Mouse (Mus musculus): ENCODE data around the gene Nfasc. TPM values are rescaled to one million over a fixed set of nuclear protein-coding genes. Genes with fewer than 3 reads are reported as not detected.

Nfasc gene
- total RNA-seq (2021): under 1 TPM; 0.43 to 0.46 TPM
- long read RNA-seq, experiment 1: 0 reads
- long read RNA-seq, experiment 2: 0 reads

DNA sequence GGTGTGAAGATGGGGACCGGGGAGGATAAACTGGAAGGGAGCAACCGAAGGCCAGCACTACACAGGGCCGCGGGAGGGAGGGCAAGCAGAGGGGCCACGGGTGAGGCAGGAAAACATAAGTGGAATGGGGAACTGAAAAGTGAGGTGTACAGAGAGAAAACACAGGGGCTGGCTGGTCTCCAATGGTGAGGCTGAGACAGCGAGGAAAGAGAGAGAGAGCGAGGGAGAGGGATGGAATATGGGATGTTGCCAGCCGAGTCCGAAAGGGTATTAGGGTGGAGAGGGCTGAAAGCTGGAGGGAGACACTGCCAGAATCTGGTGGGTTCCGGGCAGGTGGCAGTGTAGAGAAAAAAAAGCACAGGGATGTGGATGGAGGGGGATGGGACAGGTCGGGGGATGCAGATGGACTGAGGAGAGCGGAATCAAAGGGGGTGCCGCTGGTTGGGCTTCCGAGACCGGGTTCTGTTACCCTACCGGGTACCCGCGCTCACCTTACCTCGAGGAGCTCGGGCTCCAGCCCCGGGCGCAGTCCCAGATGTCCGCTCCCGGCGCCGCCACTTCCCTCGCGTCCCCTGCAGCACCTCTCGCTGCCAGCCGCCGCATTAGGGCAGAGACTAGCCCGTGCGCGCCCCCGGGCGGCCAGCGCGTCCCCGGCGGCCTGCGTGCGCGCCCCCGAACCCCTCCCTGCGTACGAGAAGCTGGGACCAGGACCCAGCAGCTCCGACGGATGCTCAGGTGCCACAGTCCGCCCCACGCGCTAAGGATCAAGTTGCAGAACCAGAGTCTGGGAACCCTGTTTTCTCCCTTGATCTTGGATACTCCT, at the start of gene Nfasc:
Gene Nfasc (minus strand): TSS at position 623 of the 823 bp plus-strand sequence.
- peak; percentile 49 for DNase-seq

DNA sequence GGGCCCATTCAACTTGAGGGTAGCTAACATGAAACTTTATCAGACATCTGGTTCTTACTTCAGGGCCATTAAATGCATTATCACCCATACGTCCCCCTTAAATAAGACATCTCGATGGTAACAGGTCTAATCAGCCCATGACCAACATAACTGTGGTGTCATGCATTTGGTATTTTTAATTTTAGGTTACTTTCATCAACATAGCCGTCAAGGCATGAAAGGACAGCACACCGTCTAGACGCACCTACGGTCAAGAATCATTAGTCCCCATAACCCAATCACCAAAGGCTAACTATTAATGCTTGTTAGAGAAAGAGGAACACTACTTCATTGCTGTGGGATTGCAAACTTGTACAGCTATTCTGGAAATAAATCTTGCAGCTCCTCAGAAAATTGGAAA, 49.5 kb upstream of the Nfasc start:
- DNase-seq: no peak

- peak; percentile 34 for DNase-seq
Measured at GRCm38 (mm10) chr1:132786866-132787265, 45.3 kb upstream of the Nfasc start.

DNA sequence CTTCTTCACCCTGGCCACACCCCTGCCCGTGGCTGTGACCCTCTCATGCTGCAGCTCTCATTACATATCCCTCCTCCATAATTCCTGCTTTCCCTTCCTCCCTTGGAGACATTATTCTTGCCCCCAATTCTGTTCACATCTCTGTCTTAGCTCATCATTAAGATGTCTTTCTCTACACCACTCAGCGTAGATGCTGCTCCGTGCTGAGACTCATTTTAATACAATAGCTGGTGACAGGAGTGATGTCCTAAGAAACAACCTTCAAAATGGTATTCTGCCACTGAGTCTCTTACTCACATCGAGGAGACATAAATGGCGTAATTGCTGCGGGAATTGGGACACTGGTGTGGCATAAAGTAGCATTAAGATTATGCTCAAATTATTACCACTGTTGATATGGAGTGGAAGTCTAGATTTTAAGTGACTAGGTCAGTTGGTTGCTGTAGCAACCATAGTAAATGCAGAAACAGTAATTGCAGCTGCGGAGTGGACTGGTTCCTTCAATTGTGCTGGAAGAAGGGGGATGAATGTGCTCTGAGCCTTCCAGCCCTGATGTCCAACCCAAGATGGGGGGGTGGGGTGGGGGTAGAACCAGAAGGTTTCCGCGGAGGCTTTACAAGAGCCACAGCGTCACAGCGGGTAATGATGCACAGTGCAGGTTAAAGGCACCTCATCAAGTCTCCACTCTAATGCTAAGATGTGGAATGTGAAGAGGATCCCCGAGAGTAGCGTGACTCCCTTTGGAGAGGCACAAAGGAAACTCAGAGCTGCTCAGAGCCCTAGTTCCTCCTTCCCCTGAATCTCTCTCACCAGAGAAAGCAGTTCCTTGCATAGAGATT, 40.2 kb upstream of the Nfasc start:
- DNase-seq: no peak

DNA sequence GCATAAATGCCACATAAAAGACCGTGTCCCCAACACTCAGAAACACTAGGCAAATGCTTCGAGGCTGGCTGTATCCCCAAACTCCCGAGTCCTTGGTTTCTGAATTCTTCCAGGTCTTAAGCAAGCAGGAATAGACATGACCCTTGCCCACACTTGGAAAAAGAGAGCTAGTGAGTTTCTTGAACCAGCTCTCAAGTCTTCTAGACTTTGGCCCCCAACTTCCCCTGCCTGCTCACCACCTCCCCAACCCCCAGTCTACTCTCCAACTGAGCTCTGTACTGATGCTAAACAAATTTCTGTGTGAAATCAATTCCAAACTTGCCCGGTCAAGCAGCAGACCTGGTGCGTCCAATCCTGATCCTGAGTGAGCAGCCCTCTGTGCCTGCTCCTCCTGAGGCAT, 39.4 kb upstream of the Nfasc start:
- DNase-seq: no peak

DNA sequence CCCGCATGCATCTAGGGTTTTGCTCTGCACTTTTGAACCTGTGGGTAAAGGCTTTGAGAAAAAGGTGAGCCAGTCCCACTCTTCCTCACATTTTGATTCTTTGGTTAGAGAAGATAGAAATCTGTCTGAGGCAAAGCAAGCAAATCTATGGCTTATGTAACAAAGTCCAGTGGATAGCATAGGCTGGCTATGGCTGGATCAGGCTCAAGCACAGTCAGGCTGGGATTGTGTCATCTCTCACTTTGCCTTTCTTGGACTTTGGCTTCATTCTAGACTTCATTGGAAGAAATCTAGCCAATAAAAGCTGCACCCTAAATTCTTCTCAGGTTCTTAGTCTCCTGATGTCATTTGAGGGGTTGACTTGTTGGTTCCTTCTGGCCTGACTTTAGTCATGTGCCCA, 38.7 kb upstream of the Nfasc start:
- no peak for DNase-seq

DNA sequence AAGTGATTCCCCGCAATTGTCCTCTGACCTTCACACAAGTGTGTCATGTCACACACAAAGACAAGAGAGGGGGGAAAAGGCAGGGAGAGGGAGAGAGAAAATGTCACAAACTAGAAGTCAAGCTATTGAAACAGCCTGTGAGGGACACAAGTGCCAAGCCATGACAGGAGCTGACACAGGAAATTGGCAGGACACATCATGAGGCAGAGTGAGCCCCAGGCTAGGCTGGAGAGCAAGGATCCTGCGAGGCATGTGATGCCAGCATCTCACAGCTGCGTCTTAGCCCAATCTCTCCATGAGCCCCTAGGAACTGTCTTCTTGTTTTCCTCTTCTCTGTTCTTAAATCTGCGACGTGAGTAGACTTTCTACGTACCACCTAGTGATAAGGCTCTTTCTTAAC, 33.4 kb upstream of the Nfasc start:
- DNase-seq: no peak

DNA sequence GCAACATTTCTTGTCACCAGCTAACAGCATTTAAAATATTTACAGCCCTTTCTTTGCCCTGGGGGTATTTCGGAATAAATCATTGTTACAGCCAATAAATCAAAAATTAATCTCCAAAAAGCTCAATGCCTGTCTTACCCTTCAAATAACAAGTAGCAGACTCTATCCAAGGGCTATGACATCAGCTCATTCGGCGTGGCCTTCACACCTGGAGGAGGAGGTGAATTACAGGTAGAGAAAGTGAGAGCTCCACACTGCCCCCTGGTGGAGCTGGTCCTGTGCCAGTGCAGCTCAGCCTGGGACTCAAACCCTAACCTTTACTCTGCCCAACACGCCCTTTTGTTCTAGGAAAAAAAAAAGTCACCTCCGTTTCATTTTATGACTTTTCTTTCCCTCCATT, 29.8 kb upstream of the Nfasc start:
- no peak for DNase-seq

DNA sequence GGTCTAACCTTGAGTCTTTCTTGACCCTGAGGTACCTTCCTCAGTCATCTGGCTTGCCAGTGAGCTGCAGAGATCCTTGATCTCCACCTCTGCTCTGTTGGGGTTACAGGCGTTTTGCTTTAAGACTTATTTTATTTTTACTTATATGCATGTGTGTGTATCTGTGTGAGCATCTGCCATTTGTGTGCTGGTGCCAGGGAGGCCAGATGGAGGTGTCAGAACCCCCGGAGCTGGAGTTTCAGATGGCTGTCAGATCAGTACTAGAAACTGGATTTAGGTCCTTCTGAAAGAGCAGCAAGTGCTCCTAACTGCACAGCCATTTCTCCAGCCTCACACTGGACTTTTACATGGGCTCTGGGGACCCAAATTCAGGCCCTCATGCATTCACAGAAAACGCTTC, 28.0 kb upstream of the Nfasc start:
- DNase-seq: no peak

DNA sequence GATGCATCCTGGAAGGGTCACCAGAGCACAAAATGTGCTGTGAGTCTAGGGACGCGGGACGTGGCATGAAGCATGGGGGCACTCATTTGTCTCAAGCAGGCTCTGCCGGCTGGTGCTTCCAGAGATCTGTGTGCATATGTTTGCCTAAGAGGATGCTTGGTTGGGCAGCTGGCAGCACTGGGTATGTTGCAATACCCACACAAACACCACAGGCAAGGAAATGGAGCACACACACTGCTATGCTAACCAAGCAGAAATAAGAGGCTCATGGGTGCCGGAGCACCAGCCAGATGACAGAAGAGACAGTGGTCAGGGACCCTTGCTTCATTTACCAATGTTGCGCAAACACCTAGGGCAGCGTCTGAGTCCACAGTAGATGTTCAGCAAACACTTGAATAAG, 25.8 kb upstream of the Nfasc start:
- DNase-seq: no peak

- no peak for DNase-seq
Measured at GRCm38 (mm10) chr1:132765887-132766651, 24.5 kb upstream of the Nfasc start.

GRCm38 (mm10) chr1:132765222-132765621, 23.6 kb upstream of the Nfasc start:
- DNase-seq: no peak

- no peak for DNase-seq
Measured at GRCm38 (mm10) chr1:132759390-132759789, 17.8 kb upstream of the Nfasc start.

GRCm38 (mm10) chr1:132758656-132759370, 17.2 kb upstream of the Nfasc start:
- DNase-seq: no peak

GRCm38 (mm10) chr1:132755211-132755610, 13.6 kb upstream of the Nfasc start:
- DNase-seq: no peak

GRCm38 (mm10) chr1:132749217-132749884, 7.8 kb upstream of the Nfasc start:
- DNase-seq: no peak

- DNase-seq: no peak
Measured at GRCm38 (mm10) chr1:132746302-132746701, 4.7 kb upstream of the Nfasc start.

- DNase-seq: no peak
Measured at GRCm38 (mm10) chr1:132745636-132746035, 4.0 kb upstream of the Nfasc start.

GRCm38 (mm10) chr1:132739077-132739521, 2.5 kb downstream of the Nfasc start:
- no peak for DNase-seq

DNA sequence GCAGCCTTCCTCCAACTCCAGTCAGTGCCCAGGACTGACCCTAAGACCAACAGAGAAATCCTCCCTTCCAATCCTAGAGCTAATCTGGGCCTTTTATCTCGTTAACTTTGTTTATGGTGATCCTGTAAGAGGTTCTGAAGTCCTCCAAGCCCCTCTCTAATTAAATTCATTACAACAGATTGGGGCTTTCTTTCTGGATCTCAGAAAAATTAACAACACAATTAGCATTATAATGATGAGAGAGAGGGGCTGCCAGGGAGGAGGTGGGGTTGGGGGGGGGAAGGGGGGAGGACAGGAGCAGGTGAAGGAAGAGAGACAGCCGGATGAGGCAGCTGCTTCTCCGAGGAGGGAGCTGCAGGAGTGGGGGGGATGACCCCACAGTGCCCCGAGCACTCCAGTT, 5.4 kb downstream of the Nfasc start:
- DNase-seq: no peak

GRCm38 (mm10) chr1:132733873-132734447, 7.6 kb downstream of the Nfasc start:
- no peak for DNase-seq

Measured in gastrocnemius, postnatal 25 days (tissue).